Mouse (Mus musculus) CH12F3 (cell line): ENCODE results near the gene Szrd1.

Source experiments
- in situ Hi-C: fragments of 300-500 bp; cut with MboI; formaldehyde crosslinking; loops from 2 replicates; pipeline ENCODE4 v1.14.3; 2020; ENCODE audit warnings: low sequenced_read_pairs

The Szrd1 gene

DNA sequence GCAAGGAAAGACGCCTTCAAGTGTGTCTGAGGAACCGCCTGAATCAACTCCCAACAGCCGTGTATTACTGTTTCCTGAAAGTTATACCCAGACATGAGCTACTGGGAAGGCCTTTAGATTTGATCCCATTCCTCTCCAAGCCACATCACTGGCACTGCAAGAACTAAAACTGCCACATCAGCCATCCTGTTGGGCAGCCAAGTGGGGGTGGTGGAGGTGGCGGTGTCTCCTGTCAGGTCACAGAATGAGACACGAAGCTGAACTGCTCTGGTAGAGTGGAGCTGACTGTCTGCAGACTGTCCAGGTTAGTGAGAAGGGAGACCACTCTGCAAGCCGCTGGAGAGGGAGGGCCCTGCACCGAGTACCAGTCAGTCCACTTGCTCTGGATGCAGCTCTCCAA, 16.9 kb downstream of the Szrd1 start:
- in situ Hi-C loops = no loop called here

GRCm38 (mm10) chr4:141120700-141121099, 18.9 kb downstream of the Szrd1 start:
- in situ Hi-C loops = no loop called here

GRCm38 (mm10) chr4:141118691-141119090, 20.9 kb downstream of the Szrd1 start:
- in situ Hi-C loops = no loop called here

- in situ Hi-C loops = no loop called here
Measured at GRCm38 (mm10) chr4:141115398-141115797, 24.2 kb downstream of the Szrd1 start.

DNA sequence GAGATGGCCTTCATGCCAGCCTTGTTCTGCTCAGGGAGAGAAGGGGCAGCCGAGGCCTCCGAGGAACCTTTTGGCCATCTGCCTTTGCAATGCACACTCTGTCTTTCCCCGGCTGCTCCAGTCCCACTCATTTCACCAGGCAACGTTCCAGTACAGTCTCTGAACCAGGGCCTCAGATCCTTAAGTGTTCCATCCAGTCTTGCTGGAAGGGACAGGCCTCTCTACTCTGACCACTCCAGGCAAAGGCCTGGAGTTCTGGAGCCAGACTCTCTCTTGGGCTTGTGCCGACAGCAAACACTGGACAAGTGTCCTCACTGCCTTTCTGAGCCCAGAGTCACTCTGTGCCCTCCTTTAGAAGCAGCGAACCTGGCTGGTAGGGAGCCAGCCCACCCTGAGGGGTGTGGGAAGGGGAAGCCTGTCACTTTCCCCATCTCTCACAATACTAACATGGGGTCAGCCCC, 25.0 kb downstream of the Szrd1 start:
- in situ Hi-C loops = no loop called here

DNA sequence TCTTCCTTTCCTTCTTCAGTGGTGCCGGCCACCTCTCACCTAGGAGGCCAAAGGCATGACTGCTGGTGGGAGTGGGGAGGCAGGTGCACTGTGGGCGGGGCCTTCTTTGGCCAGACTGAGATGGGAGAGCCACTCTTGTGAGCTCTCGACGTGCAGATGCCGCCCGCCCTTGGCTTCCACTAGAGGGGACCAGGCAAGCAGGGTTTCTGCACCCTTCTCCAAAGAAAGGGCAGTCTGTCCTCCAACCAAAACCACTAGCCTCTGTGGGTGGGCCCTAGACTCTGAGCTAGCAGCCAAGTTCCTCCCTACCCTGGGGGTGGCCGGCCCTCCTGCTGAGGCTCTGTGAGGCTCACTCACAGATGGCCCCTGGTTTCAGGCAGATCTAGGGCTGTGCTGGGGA, 25.7 kb downstream of the Szrd1 start:
- in situ Hi-C loops = no loop called here

DNA sequence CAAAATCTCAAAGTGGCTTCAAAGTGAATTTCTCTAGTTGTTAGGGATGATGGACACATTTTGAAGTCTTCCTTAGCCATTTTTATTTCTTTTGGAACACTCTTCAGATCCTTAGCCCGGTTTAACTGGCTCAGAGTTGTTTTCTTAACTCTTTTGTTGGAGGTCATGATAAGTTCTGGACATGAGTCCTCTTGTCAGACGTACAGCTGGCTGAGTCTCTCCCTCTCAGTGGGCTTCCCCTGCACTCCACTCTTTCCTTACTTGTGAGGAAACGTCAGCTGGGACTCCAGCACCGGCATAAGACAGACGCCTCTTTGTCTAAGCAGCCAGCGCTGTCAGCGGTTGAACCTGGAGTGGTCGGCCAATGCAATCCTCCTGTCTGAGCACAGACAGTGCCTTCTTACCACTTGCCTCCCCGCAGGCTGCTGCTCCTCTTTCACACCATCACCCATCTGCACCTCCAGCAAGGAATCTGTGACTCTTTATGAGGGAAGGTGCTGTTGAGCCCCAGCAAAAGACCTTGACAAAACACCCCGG, 31.3 kb downstream of the Szrd1 start:
- in situ Hi-C loops = no loop called here

- in situ Hi-C loops = no loop called here
Measured at GRCm38 (mm10) chr4:141106526-141107183, 32.9 kb downstream of the Szrd1 start.

- in situ Hi-C loops = no loop called here
Measured at GRCm38 (mm10) chr4:141101855-141102254, 37.7 kb downstream of the Szrd1 start.

GRCm38 (mm10) chr4:141101291-141101690, 38.3 kb downstream of the Szrd1 start:
- in situ Hi-C loops = no loop called here

- in situ Hi-C loops = no loop called here
Measured at GRCm38 (mm10) chr4:141099956-141100355, 39.6 kb downstream of the Szrd1 start.

DNA sequence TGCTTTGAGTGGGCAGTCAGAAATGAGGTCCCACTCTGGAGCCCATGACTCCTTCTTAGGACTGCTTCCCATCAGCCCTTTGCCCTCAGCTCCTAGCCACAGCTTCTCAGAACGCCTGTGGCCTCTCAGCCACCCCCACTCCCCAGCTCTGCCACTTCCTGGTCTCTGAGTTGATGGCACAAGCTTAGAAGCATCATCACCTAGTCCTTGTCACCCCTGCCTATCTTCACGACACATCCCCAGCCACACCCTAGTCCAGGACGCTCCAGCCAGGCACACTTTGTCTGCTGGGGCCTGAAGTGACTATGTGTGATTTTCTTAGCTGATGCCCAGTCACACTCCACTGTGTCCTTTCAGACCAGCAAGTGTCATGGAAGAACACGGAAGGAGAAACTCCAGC, 40.6 kb downstream of the Szrd1 start:
- in situ Hi-C loops = no loop called here

- in situ Hi-C loops = no loop called here
Measured at GRCm38 (mm10) chr4:141096710-141097109, 42.9 kb downstream of the Szrd1 start.

DNA sequence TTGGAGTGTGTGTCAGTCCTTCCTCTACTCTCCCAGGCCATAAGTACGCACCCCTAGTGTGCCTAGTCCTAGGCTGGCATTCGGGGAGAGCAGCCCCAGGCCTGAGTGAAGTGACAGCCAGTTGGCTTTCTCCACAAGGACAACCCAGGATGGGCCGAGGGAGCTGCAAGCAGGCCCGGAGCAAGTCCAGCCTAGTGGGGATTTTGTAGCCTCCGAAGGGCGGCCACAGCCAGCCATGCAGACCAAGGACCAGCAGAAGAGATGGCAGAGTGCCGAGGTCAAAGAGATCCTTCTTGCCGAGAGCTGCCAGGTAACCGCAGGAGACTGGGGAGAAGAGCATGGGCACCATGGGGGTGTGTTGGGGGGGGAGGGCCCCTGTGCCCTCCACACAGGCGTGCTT, 44.6 kb downstream of the Szrd1 start:
- in situ Hi-C loops = no loop called here

- in situ Hi-C loops = no loop called here
Measured at GRCm38 (mm10) chr4:141088714-141089113, 50.9 kb downstream of the Szrd1 start.

GRCm38 (mm10) chr4:141088033-141088432, 51.5 kb downstream of the Szrd1 start, which contains the start of gene Spata21:
Gene Spata21 (plus strand): TSS chr4:141088333.
- in situ Hi-C loops = no loop called here

GRCm38 (mm10) chr4:141086862-141087261, 52.7 kb downstream of the Szrd1 start:
- in situ Hi-C loops = no loop called here

DNA sequence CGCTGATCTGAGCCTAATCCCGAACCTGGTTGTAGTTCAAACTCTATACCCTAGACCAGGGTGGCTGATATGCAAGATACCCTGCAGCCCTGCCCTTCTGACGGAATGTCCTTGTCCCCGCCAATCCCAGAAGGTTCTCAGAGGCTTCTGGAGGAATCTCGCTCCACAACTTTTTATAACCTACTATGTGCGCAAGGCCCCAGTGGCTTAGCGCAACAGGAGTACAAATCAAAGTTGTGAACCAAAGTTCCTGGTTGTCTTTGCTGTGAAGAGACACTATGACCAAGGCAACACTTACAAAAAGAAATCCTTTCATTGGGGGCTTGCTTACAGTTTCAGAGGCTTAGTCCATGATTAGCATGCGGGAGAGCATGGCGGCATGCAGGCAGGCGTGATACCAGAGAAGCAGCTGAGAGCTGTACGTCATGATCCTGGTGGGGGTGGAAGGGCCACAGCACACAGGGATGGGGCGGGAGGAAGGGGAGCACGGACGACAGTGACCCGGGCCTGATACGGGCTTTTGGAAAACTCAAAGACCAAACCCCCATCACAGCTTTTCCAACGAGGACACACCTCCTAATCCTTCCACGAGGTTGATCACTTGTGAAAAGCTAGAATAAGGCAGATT, 61.0 kb downstream of the Szrd1 start:
- in situ Hi-C loops = no loop called here

GRCm38 (mm10) chr4:141077681-141078509, 61.7 kb downstream of the Szrd1 start, which contains the start of gene Necap2:
Gene Necap2 (minus strand): TSS chr4:141078357.
- in situ Hi-C loops = no loop called here

DNA sequence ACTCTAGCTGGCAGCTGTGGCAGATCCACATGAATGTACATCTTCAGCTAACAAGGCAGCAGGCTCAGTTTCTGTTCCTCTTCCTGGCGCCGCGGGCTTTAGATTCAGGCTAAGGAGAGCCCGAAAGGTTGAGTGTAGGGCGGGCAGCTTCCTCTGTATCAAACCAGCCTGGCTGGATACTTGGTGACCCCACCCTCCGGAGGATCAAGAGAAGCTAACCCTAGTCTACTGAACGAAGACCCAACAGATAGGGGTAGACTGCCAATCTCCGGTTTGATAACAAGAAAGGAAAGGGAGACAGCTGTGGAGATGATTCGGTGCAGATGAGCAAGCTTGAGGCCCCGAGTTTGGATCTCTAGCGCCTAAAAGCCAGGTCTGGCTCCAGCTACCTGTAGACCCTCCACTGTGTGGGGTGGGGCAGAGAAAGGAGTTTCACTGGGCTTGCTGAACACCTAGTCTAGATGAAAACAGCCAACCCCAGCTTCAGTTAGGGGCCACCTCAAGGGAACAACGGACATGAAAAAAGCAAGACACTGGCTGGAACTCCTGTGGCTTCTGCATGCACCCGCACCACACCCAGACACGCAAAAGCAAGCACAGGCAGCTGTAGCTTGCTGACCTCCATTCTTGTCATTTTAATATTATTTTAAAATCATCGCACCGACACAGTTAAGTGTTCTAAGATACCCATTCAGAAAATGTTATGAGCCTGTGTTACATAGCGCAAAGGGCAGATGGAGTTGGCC, 62.6 kb downstream of the Szrd1 start:
- in situ Hi-C loops = no loop called here

- in situ Hi-C loops = no loop called here
Measured at GRCm38 (mm10) chr4:141074109-141074508, 65.5 kb downstream of the Szrd1 start.
